Mouse (Mus musculus) heart, embryonic 16.5 days (tissue): ENCODE data around the gene Cphx2. TPM values are rescaled to one million over a fixed set of nuclear protein-coding genes. Genes with fewer than 3 reads are reported as not detected.

Source experiments
- polyA plus RNA-seq: library from polyadenylated mRNA; unstranded; fragments of >200 nt; fragmentation: Nextera tagmentation; extraction: Ambion mirVana; gene quantifications from 2 replicates; pipeline ENCODE4 v1.2.1, GENCODE M21; 2015

The Cphx2 gene
- polyA plus RNA-seq, 1 experiment from 2014 or later = not detected

Other genes with a start within 250 kb of the Cphx2 start
- gene Anxa11, start 239.4 kb upstream of the Cphx2 start, polyA plus RNA-seq = 33.9 and 38.1 TPM in 2 replicates
- gene Plac9a, start 178.4 kb upstream of the Cphx2 start, polyA plus RNA-seq = 0.38 and 0.40 TPM in 2 replicates
- gene Tmem254a, start 153.8 kb upstream of the Cphx2 start, polyA plus RNA-seq = 2.2 and 3.3 TPM in 2 replicates
- not detected in 2 replicates for gene Cphx1, start 143.2 kb upstream of the Cphx2 start, polyA plus RNA-seq
- gene Duxbl1, start 102.9 kb upstream of the Cphx2 start, polyA plus RNA-seq = 0.35 and 0.45 TPM in 2 replicates
- gene Gm9780, start 38.8 kb upstream of the Cphx2 start, polyA plus RNA-seq = 19.8 and 22.8 TPM in 2 replicates
- gene Tmem254c, start 14.2 kb upstream of the Cphx2 start, polyA plus RNA-seq = 18.4 and 26.3 TPM in 2 replicates
- gene Cphx3, start 781 bp downstream of the Cphx2 start, polyA plus RNA-seq = not detected in 2 replicates
- gene Duxbl2, start 36.8 kb downstream of the Cphx2 start, polyA plus RNA-seq = not detected in 2 replicates
- 15.3 and 22.4 TPM in 2 replicates for gene Plac9b, start 101.0 kb downstream of the Cphx2 start, polyA plus RNA-seq
- 16.0 and 22.4 TPM in 2 replicates for gene Tmem254b, start 125.5 kb downstream of the Cphx2 start, polyA plus RNA-seq
- gene Duxbl3, start 176.4 kb downstream of the Cphx2 start, polyA plus RNA-seq = 0.52 and 0.95 TPM in 2 replicates